Mouse (Mus musculus) kidney, postnatal 25 days (tissue): ENCODE results near the gene Sult5a1.
"Not testable (repeated sequence)": the region's sequence is repeated elsewhere in the genome, so short reads cannot be mapped to it uniquely, and the experiment has no call there.

ENCODE experiments used
- DNase-seq, 2 experiments: peaks; one replicate each; pipeline ENCODE4 v3.0.0; 2021; ENCODE audit warnings: mixed read lengths in 2 of 2

Sult5a1 gene

DNA sequence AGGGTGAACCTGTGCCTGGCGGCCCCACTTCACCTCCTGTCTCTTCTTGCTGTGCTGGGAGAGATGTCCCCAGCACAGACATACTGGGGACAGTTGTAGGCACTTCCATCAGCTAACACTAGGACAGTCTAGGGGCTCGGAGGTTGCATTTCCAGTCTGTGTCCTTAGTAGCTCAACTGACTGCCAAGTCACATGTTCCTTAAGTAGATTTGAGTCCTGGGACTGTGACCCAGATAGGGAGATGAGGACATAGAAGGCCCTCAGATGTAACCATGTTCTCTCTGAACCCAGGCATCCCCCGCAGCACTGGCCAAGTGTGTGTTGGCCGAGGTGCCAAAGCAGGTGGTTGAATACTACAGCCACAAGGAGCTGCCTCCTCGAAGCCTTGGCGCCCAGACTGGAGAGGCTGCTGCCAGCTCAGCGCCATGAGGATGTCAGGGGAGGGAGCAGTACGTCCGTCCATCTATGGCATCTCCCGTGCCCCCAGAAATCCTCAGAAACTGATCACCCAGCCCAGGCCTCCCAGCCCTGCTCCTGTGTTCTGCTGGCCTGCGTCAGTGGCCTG is 23.9 kb downstream of the Sult5a1 start:
- DNase-seq = no peak

DNA sequence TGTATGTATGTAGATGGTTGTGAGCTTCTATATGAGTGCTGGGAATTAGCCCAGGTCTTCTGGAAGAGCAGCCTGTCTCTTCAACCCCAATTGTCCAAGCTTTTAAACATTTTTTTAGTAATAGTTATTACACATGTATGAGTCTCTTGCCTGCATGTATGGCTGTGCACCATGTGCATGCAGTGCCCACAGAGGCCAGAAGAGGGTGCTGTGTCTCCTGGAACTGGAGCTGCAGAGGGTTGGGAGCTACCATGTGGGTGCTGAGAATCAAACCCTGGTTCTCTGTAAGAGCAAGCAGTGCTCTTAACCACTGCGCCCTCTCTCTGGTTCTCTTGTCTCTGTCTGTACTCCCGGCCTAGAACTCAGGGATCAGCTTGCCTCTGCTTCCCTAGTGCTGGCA is 25.2 kb downstream of the Sult5a1 start:
- DNase-seq = no peak

DNA sequence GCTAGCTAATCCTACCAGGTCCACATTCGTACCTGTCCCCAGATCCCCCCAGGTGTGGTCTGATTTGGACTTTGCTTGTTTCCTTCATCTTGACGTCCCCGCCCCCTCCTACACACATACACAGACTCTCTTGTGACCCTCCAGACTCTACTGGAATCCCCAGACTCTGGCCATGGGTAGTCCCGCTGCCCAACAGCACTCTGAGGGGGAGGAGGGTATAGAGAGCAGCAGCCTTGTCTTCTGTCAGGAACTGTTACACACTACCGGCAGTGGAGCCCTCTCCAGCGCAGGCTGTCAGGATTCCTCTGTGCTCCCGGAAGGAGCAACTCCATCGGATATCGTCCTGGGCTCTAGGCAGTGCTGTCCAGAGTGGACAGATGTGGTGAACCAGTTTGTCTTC is 27.1 kb downstream of the Sult5a1 start:
- no peak for DNase-seq

DNA sequence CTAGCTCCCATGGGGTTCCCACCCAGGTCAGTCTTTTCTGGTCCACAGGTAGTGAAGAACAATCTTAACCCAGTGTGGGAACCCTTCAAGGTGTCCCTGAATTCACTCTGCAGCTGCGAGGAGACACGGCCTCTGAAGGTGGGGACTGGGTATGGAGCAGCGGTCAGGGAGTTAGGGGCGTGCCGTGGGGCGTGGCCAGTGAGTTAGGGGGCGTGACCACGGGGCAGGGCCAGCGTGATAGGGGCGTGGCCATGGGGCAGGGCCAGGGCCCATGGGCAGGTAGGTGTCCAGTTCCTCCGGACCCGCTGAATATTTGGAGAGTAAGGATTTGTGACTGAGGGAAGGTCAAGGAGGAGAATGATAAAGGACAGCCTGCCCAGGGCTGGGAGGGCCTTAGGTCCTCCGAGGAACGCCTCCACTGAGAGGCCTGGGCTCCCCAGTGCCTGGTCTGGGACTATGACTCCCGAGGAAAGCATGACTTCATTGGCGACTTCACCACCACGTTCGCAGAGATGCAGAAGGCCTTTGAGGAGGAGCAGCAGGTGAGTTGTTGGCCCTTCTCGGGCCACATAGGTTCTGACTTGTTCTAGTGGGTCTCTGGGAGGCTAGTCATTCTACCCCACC is 31.8 kb downstream of the Sult5a1 start:
- peak; percentile 77 to 84 for DNase-seq

- DNase-seq = no peak
These were observed 35.4 kb downstream of the Sult5a1 start for GRCm38 (mm10) chr8:123122670-123123069.

GRCm38 (mm10) chr8:123122059-123122458 is 36.1 kb downstream of the Sult5a1 start:
- DNase-seq = no peak

GRCm38 (mm10) chr8:123117744-123118143 is 40.4 kb downstream of the Sult5a1 start:
- no peak for DNase-seq

- peak in 1 of 2 experiments; percentile 45 for DNase-seq
These were observed 40.9 kb downstream of the Sult5a1 start, which contains the start of gene Cpne7 for GRCm38 (mm10) chr8:123117127-123117731. TSS of gene Cpne7 (plus strand) at chr8:123117374.

DNA sequence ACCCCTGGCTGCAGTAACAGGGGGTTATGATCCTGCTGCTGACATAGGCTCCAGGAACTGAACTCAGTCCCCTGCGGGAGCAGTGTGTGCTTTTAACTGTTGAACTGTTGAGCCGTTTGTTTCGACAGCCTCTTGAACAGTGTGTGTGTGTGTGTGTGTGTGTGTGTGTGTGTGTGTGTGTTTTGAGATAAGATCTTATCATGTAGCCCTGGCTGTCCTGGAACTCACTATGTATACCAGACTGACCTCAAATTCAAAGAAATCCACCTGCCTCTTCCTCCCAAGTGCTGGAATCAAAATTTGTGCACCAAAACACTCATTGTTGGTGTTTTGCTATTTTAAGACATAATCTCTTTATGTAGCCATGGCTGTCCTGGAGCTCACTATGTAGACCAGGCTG is 43.5 kb downstream of the Sult5a1 start:
- DNase-seq = no peak

GRCm38 (mm10) chr8:123113908-123114469 is 44.1 kb downstream of the Sult5a1 start:
- peak in 1 of 2 experiments; percentile 50 for DNase-seq

DNA sequence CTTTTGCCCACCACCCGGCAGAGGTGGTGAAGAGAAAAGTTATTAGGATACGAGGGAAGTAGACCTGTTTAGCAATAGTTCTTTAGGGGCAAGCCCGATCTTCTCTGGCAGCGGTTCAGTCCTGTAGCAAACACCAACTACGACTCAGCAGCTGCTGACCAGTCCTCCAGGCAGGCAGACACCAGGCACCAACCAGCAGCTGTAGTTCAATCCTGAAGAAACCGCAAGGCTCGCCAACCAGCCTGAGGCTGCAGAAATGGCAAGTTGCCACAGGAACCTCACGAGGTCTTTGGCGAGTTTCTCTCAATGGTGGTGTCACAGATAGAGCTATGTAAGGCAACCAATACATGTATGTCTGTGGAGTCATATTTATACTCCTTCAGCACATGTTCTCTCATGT is 45.2 kb downstream of the Sult5a1 start:
- peak in 1 of 2 experiments; percentile 44 for DNase-seq

DNA sequence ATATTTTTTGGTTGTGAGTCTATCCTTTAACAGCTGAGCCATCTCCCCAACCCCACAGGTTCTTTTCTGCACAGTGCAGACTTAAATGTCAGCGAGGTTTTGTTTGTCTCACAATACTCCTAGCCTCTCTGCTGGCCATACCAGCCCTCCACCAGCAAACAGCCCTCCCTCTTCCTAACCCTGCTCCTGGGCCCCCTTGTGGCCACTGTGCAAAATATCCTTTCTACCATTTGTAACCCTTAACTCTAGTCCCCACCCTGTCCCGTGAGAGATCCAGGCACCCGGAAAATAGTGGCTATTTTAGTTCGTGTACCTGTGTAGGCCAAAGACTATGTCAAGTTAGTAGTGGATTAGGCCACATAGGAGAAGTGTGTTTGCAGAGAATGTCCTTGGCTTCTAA is 47.5 kb downstream of the Sult5a1 start:
- peak; percentile 44 to 61 for DNase-seq

- peak in 1 of 2 experiments; percentile 25 for DNase-seq
These were observed 49.2 kb downstream of the Sult5a1 start for GRCm38 (mm10) chr8:123108953-123109352.

GRCm38 (mm10) chr8:123108010-123108409 is 50.1 kb downstream of the Sult5a1 start:
- no peak for DNase-seq

DNA sequence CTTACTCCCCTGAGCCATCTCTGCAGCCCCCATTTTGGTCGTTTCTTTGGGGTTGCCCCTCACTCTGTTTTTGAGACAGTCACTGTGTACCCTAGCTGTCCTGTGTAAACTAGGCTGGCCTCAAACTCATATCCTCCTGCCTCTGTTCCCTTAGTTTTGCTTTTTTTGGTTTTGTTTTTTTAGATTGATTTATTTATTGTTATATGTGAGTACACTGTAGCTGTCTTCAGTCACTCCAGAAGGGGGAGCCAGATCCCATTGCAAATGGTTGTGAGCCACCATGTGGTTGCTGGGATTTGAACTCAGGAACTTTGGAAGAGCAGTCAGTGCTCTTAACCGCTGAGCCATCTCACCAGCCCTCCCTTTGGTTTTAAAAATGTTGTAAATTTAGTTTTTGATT is 51.6 kb downstream of the Sult5a1 start:
- DNase-seq = peak in 1 of 2 experiments; percentile 33

DNA sequence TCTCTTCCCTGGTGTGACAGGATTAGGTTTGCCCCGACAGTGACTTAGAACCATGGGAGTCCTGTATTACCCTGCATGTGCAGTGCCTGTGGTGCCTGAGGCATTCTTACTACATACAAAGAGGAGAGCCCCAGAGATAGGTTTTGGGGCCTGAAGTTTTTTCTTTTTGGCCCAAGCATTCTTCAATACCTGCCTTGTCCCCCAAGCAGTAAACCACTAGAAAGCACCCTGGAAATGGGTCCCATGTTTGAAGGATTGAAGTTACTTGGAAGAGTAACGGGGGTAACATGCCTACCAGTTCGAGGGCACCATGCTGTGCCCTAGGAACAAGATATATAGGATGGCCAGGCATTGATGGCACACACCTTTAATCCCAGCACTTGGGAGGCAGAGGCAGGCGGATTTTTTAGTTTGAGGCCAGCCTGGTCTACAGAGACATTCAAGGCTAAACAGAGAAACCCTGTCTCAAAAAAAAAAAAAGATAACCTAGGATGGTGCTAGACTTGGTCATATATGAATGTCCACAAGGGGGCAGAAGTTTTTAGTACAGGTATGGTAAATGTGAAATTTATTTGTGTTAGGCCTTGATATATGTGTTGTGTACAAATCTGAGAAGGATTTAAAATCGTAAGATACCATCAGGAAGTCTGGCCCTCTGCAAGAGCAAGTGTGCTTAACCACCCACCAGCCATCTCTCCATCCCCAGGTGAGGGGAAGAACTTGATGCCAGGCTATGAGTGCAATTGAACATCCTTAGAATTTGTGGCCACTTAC is 52.4 kb downstream of the Sult5a1 start:
- DNase-seq = peak in 1 of 2 experiments; percentile 41

DNA sequence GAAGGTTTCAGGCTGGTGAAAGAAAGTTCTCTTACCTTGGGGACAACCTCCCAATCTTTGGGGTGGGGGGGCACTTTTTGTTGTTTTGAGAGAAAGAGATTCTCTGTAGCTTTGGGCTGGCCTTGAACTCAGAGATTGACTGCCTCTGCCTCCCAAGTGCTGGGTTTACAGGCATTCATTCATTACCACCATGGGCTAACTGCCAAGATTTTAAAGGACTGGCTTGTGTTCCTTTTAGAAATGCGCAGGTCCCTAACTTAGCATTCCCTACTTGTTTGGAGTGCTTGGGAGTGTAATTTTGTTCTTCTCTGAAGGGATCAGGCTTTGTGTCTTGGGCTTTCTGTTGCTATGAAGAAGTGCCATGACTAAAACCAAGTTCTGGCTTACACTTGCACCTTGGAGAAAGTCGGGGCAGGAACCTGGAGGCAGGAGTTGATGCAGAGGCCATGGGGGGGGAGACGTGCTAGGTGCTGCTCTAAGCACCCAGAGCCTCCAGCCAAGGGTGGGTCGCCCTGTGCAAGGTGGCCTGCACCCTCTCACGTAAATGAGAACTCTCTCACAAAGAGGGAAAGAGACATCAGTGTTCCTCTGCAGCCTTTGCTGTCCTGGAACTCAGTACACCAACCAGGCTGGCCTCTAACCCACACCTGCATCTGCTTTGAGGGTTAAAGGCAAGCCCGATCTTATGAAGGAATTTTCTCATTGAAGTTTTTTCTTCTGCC is 53.9 kb downstream of the Sult5a1 start:
- no peak for DNase-seq

- no peak for DNase-seq
These were observed 54.8 kb downstream of the Sult5a1 start for GRCm38 (mm10) chr8:123103285-123103684.

DNA sequence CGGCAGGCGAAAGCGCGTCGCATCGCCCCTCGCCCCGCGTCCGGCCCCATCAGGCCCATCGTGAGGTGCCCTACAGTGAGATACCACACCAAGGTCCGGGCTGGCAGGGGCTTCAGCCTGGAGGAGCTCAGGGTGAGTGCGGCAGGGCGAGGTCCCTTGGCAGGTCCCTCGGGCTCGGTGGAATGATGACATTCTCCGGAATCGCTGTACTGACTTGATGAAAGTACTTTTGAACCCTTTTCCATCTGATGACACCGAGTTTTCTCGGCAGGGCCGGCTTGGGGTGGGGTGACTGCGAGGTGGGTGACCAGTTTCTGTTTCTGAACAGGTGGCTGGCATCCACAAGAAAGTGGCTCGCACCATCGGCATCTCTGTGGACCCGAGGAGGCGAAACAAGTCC is 55.3 kb downstream of the Sult5a1 start:
- DNase-seq = not testable (repeated sequence)

DNA sequence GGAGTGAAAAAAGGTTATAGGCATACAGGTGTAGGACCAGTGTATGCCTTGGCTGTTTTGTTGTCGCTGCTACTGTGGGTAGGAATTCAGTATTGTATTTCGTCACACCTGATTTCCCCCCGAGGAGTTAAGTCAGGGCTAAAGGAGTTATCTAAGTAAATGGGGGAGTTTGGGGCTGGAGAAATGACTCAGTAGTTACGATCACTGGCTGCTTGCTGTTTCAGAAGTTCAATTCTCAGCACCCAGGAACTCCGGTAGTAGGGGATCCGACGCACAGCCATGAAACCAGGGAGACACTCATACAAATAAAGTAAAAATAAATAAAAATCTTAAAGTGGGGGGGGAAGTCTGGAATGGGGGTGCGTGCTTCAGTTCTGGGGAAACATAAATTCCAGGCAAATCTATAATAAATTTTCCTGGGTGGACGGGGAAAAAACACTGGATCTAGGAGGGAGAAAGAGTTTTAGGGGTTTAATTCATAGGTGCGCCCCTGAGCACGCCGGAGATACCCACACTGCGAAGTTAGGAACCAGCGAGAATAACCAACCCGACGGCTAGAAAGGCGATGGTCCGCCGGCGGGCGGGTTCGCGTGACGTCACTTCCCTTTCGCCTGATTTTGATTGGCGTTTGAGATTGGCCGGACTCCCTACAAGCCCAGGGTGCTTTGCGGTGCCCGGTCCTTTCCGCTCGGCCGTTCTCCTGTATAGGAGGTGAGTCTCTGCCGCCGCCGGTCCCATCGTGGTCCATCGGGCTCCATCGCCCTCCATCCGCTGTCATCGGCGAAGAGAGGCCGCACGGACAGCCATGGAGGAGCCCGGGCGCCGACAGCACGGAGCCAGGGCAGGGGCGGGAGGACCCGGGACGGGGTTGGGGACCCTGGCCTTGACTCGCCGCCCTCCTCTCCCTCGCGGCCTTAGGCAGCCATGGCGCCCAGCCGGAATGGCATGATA is 56.1 kb downstream of the Sult5a1 start, which contains the start of gene Rpl13:
Gene Rpl13, plus strand, starts transcription at position 616 of the 951 bp plus-strand sequence.
- peak; percentile 98 for DNase-seq

- DNase-seq = no peak
These were observed 56.9 kb downstream of the Sult5a1 start for GRCm38 (mm10) chr8:123101244-123101643.
